Mouse (Mus musculus) skeletal muscle tissue, adult 2 months (tissue): ENCODE data around the gene Oprm1.
A peak's percentile ranks its signal among the peaks of the same experiment; 100 is the strongest.
"Not testable (repeated sequence)": the region's sequence is repeated elsewhere in the genome, so short reads cannot be mapped to it uniquely, and the experiment has no call there.

Experiments used
- DNase-seq: peaks from one replicate; pipeline ENCODE4 v3.0.0-alpha.2; 2012; ENCODE audit warnings: low read depth, low spot score

Oprm1 gene

GRCm38 (mm10) chr10:6978733-6979132 is 220.4 kb downstream of the Oprm1 start:
- no peak for DNase-seq

- no peak for DNase-seq
These were observed 220.9 kb downstream of the Oprm1 start for GRCm38 (mm10) chr10:6979216-6979615.

DNA sequence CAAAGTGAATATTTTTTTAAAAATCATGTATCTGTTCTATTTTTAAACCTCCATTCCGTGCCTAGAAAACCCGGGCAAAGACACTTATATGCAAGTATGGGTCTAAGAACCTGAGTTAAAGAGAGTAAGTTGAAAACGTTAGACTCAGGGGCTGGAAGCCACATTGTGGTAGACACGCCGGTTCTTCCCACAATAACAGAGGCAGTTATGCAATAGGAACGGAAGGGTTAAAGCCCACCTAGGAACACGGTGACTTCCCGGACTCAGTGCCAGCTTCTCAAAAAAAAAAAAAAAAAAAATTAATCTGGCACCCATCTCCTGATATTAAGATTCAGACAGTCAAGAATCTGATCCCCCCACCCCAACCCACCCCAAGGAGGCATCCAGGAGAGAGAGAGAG is 221.5 kb downstream of the Oprm1 start:
- DNase-seq, result no peak

DNA sequence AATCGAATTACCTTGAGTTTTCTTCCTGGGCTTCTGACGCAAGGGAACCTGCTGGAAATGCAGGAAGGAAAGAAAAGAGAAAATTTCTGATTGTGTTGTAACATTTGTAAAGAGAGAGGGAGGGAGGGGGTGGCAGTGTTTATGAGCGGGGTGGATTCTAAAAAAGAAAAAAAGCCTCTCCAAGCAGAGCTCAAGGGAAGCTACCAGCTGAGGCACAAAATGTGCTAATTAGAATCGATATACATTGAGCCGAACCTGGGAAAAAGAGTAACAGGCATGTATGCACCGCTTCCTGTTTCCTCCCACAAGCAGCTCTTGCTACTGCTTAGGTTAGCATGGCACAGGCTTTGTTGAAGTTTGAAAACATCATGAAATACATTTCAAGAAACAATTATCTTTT is 221.9 kb downstream of the Oprm1 start:
- no peak for DNase-seq

- DNase-seq, result peak; percentile 15
These were observed 224.4 kb downstream of the Oprm1 start for GRCm38 (mm10) chr10:6982751-6983151.

- DNase-seq, result no peak
These were observed 225.1 kb downstream of the Oprm1 start for GRCm38 (mm10) chr10:6983431-6983830.

- DNase-seq, result no peak
These were observed 227.9 kb downstream of the Oprm1 start for GRCm38 (mm10) chr10:6986246-6986645.

GRCm38 (mm10) chr10:6987399-6988098 is 229.2 kb downstream of the Oprm1 start:
- DNase-seq, result no peak

DNA sequence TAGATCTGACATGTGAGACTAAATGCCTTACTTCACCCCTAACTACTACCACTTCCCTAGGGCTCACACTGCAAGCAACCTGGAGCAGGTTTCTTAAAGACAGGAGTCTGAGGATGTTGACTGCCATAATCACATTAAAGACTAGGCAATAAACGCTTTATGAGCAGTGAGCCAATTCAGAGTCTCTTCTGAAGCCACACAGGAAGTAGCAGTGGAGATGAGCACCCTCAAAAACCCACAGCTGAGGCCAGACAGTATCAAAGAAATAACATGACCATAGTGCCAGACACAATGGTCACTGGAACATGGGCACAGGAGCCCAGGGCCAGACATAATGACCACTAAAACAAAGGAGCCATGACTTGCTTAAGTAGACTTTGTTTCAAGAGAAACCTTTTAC is 230.2 kb downstream of the Oprm1 start:
- no peak for DNase-seq

- no peak for DNase-seq
These were observed 238.6 kb downstream of the Oprm1 start for GRCm38 (mm10) chr10:6996895-6997294.

GRCm38 (mm10) chr10:6998576-6999250 is 240.4 kb downstream of the Oprm1 start:
- DNase-seq, result no peak

GRCm38 (mm10) chr10:6999355-6999754 is 241.0 kb downstream of the Oprm1 start:
- no peak for DNase-seq

- not testable (repeated sequence) for DNase-seq
These were observed 245.6 kb downstream of the Oprm1 start for GRCm38 (mm10) chr10:7003898-7004297.

DNA sequence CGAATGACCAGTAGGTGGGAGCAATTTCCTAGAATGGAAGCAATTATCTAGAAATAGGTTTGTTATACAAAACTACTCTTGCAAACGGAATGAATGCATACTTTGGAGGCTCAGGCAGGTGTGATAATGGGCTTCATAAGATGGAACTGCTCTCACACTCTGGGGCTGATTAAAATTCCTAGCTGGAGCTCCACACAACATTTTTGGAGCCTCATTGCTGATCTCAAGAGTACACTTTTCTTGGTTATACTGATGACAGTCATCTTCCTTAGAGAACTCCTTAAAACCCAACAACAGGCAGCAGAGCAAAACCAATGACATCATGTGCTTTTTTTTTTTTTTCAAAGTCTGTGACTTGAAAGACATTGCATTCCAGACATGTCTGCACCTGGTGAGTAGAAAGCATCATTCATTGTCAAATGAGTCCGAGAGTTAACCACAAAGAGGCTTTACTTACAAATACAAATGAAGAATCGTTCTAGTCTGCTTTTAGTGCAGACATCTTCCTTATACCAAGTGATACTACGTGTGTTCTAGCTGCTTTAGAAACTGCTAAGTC is 246.8 kb downstream of the Oprm1 start:
- DNase-seq, result no peak

DNA sequence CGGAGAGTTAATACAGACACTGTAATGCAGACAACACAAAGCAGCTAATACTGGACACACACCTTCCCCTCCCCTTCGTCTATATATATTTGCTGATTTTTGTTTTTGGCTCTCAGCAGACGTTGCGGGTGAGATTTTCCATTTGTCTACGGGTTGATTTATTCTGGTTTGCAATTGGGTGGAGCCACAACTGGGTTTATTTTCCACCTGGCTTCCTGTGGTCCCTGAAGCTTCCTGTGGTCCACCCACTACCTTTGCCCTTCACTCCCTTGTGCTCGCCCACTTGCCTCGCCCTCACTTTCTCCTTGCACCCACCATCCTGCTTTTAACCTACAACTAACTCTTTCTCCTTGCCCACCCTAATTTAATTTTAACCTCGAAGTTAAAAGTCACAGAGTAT is 252.2 kb downstream of the Oprm1 start:
- DNase-seq, result no peak

DNA sequence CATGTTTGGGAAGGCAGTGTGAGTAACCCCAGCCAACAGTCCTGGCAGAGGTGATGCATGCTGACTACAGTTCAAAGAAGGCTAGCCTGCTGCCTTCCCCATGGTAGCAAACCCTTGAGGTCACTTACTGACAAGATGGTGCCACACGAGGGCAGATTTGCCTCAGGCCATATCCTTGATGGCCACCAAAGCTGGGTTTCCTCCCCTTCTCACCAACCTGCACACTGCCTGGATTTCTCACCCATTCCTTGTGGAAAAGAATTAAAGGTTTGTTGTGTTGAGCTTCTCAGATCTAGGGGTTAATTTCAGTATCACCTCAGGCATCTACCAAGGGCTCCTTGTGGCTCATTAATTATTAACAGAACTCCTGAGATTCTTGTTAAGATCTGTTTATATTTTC is 256.9 kb downstream of the Oprm1 start:
- DNase-seq, result no peak

DNA sequence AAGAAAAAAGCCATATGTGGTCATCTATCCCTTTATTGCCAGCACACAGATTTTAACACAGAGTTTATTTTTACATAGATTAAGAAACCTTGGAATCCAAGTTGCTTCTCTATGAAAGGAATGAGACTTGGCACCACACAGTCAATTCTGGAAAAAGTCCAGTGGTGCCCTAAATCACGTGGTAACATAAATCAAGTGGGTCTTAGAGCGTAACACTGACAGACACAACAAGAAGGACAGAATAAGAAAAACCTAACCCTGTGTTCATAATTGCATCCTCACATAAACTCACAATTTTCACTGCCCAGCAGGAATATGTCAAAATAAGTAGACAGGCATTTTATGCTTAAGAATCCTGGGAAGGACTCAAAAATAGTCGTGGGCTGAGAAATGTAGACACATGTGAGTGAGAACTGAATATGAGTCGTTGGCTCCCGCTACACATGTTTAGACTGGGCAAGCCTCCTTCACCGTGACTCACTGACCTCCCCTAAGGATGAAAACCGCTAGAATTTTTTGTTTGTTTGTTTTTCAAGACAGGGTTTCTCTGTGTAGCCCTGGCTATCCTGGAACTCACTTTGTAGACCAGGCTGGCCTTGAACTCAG is 261.6 kb downstream of the Oprm1 start:
- DNase-seq, result no peak

GRCm38 (mm10) chr10:7020551-7020950 is 262.2 kb downstream of the Oprm1 start:
- no peak for DNase-seq

GRCm38 (mm10) chr10:7025028-7025427 is 266.7 kb downstream of the Oprm1 start:
- DNase-seq, result no peak

DNA sequence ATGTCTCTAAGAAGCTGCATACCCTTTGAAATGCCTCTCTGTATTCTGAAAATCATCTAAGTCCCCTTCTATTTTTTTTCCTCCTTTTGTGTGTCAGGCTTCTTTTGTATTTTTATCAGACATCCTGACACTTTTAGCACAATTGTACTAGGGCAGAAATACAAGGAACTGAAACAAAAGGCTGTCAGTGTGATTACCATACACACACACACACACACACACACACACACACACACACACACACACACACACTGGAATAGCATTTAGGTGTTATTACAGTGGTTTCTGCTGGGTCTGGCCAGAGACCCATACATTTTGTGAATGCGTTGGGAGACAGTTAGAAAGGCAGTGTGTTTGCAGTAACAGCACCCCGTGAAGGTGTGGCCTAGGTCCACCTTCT is 275.2 kb downstream of the Oprm1 start:
- DNase-seq, result no peak

DNA sequence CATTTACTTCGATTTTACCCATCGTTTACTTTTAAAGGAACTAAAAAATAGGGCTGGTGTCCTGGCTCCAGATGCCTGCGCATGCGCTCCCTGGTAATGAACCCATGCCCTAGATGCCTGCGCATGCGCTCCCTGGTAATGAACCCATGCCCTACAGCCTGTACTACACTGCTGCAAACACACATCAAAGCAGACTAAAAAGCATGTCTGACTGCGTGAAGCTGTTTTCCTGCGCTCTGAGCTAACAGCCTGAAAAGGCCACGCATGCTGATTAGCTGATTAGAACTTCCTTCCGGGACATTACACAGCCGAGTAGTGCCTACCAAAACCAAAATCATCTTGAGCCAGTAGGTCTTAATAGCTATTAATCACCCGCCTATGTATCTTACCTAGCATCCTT is 277.2 kb downstream of the Oprm1 start:
- DNase-seq, result no peak

DNA sequence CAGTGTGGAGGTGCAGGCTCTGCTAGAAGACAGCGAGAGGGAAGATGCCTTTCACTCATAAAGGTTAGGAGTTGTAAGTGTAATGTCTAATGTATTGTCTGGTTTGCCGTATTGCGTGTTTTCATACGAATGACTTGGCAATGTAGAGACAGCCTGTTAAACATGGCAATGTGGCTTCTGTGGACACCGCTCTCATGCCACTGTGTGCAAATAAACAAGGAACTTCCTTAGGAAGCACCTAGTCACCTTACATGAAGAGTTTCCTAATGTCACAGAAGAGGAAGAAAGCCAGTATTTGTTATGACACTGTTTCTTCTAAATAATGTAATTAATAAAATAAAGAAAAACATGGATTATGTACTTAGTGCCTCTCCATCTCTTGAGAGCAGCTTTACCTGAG is 278.9 kb downstream of the Oprm1 start:
- no peak for DNase-seq

DNA sequence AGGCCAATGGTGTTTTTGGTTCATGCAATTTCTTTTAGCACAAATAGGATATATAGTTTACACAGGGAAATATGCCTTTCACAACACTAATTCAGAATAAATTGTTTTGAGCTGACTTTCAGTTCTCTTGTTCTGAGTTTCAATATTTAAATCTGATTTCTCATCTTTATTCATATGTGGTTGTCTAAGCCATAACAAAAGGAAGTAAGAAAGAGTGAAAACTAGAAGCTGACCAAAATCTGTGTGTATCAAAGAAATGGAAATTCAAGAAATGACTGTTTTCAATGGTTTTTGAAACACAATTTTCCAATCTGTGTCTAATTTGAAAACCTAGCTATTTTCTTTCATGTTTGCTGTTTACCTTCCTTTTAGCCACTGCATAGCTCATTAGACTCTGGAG is 282.7 kb downstream of the Oprm1 start:
- DNase-seq, result no peak
